Mouse (Mus musculus): Measurements from ENCODE around the gene Mief1.

- TF ChIP-seq GATA1 (IDR thresholded peaks at IDR 0.05; ENCODE audit: low read length) (no peak), TAL1 (IDR thresholded peaks at IDR 0.05; ENCODE audit: low read length) (no peak)
Measured at GRCm38 (mm10) chr15:80188927-80189326, 44.9 kb upstream of the Mief1 start.

Measured in erythroblast, embryonic 14.5 days (primary cell).